Mouse (Mus musculus): ENCODE results near the gene Snrnp70. TPM values are rescaled to one million over a fixed set of nuclear protein-coding genes. Genes with fewer than 3 reads are reported as not detected.
"Not testable (repeated sequence)": the region's sequence is repeated elsewhere in the genome, so short reads cannot be mapped to it uniquely, and the experiment has no call there.

Snrnp70 gene
- total RNA-seq, 2 experiments from 2014 or later = 499 to 509 TPM

DNA sequence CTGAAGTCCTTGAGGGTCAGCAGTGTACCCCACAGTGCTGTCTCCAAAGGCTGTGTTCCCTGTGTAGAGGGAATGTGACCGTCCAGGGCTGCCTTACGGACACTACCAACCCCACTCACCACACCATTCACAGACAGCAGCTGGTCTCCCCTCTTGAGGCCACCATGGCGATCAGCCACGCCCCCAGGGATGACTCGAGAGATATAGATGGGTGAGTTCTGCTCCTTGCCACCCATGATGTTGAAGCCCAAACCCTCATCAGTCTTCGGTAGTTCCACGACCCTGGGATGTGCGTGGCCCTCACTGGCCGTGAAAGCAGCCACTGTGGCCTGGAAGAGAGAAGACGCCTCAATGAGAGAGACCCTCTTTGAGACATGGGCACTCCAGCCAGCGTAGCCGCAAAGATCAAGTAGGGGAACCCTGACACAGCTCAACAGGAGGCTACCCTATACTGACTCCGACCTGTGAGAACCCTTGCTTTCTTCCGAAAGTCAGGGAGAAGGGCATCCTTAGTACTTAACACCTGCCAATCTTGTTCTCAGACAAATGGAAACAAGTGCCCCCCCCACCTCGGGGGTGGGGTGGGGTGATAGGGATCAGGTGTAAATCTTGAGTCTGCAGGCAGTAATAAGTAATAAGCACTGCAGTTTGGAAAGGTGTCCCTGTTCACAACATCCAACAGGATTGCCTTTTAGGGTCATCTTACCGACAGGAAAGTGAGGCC, 26.4 kb downstream of the Snrnp70 start:
- no peak for DNase-seq (ENCODE audit: low spot score in 2 of 2)

DNA sequence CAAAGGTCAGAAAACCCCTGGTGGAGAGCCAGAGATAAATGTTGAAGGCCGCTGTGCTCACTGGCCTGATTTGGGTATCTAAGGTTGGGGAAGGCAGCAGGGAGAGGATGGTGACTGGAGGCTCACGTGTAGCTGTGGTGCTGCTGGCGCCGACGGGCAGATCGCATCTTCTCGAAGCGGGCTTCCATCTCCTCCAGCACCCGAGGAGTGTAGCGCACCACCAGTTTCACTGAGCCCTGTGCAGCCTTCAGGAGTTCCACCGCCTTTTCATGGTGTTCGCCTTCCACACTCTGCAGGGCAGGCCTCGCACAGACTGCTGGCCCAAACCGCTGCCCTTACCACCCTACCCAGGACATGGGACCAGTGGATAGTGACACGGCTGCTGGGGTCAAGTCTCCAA, 27.4 kb downstream of the Snrnp70 start:
- no peak for DNase-seq (ENCODE audit: low spot score in 2 of 2)

DNA sequence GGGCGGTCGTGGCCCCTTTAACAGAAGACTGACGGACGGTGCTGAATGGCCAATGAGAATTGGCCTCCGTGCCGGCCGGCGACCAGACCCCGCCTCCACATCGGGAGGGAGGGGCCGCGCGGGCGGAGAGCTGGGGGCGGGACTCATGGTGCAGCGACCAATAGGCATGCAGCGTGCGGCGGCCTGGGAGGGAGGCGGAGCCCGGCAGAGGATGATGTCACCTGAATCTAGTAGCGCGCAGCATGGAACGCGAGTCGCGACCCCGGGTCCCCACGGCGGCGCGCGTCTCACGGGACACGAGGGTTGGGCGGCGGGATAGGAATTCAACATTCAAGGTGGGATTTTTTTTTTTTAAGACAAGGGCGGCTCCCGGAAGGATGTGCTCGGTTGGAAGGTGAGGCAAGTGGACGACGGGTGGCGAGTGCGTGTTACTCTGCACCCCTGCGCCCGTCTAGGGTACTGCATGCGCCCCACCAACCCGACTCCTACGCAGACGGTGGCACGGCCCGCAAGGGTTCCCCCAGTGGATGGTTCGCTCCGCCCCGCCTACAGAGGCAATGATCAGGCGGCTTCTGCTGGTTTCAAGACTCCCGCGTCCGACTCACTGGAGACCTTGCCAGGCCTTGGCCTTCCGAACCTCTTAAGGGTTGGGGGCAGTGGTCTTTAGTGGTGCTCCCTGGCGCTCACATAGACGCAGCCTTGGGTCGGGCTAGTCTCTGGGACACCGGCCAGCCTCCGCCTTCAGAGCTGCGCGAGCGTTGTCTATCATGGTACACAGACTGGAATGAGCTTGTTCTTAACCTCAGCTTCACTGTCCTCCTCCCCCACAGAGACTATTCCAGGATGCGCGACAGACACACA, 28.3 kb downstream of the Snrnp70 start:
- DNase-seq (ENCODE audit: low spot score in 2 of 2) = peak; percentile 92 to 97

DNA sequence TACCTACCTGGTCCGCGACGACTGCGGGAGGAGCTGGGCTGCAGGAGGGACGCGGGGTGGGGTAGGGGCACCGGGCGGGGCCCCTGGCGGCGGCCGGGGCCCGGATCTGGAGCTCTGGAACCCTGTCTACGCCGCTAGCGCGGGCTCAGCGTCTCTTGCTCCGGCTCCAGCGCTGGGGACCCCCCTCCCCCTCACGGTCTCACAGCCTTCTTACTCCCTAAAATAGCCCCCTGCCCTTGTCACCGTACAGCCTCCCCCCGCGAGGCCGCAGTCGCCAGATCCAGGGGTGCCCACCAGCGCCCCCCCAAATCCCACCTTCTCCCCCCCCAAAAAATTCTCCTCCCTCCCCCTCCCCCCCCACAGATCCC, 28.9 kb downstream of the Snrnp70 start, which contains the start of gene Ppfia3:
Gene Ppfia3 (minus strand): TSS at position 368 of the 368 bp plus-strand sequence.
- no peak for DNase-seq (ENCODE audit: low spot score in 2 of 2)

DNA sequence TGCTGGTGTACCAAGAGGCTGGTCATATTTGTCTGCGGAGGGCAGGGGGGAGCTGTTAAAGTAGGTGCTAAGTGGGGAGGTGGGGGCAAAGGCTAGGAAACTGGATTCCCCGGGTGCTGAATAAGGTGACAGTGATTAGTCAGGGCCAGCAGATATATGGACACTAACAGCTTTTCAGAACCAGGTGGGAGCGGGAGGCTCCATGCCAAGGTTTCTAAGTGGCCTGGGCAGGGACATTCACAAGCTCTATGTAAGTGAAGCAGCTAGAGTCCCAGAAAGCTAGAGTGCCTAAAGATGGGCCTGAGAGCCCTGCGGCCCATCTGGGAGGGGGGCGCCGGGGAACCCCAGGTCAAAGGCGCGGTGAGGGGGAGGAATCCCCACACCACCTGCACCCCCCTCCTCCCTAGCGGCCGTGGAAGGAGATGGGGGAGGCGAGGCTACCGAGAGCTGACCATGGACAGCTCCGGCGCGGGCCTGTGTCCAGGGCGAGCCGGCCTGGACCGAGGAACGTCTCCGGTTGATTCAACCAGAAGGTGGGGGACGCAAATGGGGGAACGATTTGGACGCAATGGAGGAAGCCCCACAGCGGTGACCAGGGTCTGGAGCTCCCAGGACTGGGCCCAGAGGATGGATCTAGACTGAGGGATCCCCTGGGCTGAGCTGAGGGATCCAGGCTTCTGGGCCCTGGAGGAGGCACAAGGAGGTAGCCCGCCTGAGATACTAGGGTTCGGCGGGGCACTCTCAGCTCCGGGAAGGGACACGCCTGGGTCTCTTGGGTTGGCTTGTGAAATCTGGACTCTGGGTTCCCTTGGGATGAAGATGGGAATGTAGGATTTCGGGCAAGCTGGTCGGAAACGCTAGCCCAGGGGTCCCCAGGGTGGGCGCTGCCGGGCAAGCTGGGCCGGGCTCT, 29.5 kb downstream of the Snrnp70 start:
- DNase-seq (ENCODE audit: low spot score in 2 of 2) = peak in 1 of 2 experiments; percentile 35

DNA sequence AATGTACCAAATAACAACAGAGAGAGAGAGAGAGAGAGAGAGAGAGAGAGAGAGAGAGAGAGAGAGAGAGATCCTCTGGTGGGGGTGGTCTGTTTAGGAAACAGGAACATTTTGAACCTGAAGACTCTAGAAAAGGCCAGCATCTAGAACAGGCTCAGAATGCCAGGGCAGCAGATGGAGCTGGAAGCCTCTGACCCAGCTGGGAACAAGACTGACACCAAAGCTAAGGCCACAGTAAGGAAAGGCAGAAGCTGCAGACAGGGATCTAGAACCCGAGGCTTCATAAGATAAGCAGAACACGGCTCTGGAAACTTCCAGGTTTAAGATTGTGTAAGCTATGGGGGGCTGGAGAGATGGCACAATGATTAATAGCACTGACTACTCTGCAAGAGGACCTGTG, 31.6 kb downstream of the Snrnp70 start:
- DNase-seq (ENCODE audit: low spot score in 2 of 2) = no peak

DNA sequence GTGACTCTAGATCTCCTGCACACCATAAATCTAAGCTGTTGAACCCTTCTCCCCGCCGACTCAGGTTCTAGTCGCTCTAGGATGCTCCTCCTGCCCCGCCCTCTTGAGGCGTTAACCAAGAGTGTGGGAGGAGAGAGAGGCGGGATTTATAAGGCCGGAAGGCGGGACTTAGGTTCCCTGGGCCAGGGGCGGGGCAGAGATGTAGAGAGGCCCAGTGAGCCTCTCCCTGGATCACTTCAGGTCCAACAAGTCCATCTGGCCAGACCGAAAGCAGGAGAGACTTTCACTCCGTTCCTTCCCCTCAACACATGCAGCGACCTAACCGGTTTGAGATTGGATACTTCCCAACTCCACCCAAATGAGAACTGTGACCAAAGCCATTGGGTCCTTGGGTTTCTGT, 32.7 kb downstream of the Snrnp70 start:
- DNase-seq (ENCODE audit: low spot score in 2 of 2) = no peak

DNA sequence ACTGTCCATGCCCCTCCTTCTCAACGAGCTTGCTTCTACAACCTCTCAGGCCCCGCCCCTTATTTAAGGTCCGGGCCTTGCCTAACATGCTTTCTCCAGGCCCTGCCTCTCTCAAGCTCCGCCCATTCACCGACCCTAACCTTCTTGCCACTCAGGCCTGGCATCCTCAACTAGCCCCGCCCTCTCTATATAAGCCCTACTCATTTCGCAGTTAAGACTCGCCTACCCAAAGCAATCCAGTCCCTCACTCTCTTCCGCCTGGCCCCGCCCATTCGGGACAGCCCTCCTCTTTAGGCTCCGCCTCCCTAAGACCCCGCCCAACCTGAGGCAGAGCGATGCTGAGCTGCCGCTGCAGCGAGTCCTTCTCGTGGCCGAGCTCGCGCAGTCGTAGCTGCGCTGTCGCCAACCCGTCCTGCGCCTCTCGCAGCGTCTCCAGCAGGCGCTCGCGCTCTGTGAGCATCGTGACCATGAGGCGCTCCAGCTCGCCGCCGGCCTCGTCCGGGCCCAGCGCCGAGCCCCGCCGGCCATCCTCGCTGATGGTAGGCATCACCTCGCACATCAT, 34.2 kb downstream of the Snrnp70 start:
- DNase-seq (ENCODE audit: low spot score in 2 of 2) = no peak

DNA sequence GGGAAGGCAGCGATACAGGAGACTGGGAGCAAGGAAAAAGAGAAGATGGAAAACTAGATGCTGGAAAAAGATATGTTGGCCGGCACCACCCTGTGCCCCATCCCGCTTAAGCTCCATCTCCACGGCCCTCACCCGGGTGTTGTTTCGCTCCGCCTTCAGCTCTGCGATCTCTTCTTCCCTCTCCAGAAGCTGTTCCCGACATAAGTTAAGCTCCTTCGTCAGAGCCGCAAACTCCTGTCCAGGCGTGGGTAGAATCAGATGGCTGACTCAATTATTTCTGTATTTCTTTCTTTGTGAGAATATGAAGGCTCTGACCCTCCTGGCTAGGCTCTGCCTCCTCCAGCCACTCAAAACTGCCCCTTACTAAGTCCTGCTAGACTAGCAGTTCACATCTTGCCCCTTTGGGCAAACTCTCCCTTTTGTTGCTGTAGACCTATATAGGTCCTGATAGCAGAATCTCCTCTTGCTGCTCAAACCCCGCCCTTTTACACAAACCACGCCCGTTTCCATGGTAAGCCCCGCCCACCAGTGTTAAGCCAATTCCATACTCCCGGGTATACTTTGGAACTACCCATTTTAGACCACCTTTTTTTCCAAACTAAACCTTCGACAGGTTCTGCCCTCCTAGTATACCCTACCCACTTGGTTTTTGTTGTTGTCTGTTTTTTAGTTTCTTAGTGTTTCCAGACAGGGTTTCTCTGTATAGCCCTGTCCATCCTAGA, 35.0 kb downstream of the Snrnp70 start:
- DNase-seq (ENCODE audit: low spot score in 2 of 2) = no peak

DNA sequence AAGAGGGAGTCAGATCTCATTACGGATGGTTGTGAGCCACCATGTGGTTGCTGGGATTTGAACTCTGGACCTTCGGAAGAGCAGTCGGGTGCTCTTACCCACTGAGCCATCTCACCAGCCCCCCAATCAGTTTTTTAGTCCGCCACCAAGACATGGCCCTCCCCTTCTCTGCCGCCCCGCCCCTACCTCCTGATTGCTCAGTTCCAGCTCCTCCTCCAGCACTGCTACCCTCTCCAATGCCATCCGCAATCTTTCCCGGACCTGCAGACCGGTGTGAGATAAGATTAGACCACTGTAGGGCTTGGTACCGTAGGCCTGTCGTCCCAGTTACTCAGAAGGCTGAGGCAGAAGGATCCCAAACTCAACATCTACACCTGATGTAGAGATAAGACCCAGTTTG, 36.5 kb downstream of the Snrnp70 start:
- DNase-seq (ENCODE audit: low spot score in 2 of 2) = not testable (repeated sequence)

DNA sequence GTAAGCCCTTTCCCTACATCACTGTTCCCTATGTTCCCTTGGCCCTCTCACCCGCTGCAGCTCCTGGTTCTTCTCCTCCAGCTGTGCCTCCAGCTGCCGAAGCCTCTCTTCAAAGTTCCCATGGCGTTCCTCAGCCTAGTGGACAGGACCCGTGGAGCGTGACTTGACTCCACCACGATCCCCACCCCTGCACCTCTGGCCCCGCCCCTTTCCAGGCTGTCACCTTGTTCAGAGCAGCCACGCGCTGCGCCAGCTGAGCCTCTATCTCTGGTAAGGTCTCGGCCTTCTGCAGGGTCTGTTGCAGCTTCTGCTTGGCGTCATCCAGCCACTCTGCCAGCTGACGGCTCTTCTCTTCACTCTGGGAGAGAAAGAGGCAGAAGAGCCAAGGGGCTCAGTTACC, 39.5 kb downstream of the Snrnp70 start:
- DNase-seq (ENCODE audit: low spot score in 2 of 2) = no peak

DNA sequence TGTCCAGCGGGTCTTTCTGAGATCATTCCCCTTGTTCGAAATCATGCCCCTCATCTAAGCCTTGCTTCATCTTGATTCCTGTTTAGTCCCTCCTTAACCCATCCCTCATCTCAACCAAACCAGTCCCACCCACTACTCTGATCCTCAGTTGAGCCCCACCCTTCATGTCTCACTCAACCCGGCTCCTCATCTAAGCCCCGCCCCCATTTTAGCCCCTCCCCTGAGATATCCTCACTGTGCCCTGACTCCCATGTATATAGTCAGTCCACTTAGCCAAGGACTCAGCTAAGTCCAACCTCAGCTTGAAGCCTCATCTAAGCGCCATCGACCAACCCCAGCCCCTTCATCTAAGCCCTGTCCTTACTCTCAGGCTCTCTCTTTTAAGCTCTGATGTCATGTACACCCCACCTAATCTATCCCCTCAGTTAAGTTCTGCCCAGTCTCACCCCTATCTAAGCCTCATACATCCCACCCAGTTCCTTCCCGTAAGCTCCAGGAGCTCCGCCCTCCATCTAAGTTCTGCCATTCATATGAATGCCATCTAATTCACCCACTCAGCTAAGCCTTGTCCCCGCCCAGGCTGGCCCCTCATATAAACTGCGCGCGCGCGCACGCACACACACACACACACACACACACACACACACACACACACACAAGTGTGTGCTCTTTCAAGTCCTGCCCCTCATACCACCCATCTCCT, 40.1 kb downstream of the Snrnp70 start:
- no peak for DNase-seq (ENCODE audit: low spot score in 2 of 2)

DNA sequence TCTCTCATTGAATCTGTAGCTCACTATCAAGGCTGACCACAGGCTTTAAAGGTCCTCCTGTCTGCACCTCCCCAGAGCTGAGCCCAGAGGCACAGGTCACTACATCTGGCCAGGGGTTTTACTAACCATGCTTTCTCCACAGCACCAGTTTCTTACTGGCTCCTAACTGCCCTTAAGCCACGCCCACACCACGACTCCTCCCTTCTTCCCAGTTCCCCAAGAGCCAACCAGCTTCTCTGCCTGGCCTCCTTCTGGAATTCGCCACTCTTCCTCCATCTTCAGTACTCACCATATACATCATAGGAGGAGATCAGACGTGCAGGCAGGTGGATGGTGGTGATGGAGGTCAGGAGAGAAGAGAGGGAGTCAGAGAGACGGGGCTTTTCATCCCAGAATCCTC, 42.5 kb downstream of the Snrnp70 start:
- no peak for DNase-seq (ENCODE audit: low spot score in 2 of 2)

DNA sequence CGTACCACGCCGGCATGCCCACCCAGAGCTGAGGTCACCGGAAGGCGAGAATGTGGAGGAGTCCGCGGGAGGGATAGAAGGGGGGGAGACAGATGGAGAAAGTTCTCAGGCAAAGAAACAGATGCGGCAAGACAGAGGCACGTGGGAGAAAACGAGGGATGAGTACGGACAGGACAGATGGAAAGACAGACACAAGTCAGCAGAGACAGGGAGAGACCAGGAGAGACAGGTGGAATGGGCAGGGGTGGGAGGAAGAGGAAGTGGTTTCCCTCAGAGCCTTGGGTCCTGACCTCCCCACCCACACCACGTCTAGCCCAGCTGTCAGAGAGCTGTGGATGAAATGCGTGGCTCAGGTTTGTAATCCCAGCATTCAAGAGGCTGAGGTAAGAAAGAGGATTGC, 48.6 kb downstream of the Snrnp70 start:
- no peak for DNase-seq (ENCODE audit: low spot score in 2 of 2)

DNA sequence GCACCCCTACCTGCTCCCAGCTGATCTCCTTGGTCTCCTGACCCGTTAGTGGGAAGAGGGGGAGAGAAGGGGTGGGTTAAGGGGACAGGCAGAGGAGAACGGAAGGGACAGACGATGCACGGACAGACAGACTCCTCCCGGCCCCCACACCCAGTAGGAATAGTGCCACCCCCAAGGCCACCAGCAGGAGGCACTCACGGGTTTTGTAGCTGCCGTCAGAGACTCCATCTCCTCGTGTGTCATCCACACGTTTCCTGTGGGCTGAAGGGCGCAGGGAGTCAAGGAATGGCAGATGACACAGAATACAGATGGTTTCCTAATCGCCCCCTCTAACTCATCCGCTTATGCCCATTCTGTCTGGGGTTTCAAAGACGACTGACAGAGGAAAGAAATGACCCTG, 52.0 kb downstream of the Snrnp70 start:
- DNase-seq (ENCODE audit: low spot score in 2 of 2) = no peak

DNA sequence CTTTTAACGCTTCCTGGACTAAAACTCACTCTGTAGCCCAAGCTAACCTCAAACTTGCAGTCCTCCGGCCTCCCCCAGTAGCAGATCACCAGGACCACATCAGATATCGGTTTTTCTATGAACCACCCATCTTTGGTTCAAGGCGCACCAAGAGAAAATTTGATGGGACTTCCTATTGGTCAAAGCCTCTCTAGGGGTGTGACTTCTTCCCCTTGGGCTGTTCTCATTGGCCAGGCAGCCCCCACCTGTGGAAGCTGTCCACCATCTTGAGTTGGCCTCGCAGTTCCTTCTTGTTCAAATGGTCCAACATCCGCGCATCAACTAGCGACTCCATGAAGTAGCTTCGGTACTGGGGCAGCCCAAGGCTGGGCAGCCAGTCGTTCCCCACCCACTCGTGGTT, 53.5 kb downstream of the Snrnp70 start:
- DNase-seq (ENCODE audit: low spot score in 2 of 2) = no peak

DNA sequence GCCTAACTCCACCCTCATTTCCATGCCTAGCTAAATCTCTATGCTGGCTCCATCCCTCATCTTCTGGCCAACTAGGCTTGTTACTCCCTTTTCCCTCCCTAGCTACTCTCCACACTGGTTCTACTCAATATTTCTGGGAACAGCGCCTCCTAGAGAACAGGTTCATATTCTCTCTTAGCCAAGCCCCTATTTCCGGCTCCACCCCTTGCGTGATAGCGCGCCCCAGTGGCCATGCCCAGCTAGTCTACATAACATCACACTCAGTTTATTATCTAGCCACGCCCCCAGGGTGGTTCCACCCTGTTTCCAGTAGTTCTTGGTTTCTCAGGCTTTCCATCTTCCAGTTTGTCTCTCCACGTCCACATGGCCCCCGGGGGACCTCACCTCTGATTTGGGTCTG, 54.2 kb downstream of the Snrnp70 start:
- DNase-seq (ENCODE audit: low spot score in 2 of 2) = peak in 1 of 2 experiments; percentile 70

DNA sequence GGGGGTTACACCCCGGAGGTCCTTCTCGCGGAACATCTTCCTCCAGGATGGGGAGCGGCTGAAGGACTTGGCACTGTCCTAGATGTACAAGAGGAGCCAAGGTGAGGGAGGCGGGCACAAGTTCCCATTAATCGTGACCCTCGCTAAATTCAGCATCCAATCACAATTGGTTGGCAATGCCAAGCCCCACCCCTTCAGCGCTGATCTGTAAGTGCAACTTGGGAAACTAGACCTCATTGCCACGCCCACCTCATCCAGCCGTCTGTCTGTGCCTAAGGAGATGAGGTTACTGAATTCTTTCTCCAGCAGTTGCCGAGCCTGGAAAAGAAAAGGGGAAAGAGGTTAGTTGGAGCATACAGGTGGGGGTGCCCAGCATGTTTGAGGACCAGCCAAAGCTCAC, 54.9 kb downstream of the Snrnp70 start:
- DNase-seq (ENCODE audit: low spot score in 2 of 2) = no peak

DNA sequence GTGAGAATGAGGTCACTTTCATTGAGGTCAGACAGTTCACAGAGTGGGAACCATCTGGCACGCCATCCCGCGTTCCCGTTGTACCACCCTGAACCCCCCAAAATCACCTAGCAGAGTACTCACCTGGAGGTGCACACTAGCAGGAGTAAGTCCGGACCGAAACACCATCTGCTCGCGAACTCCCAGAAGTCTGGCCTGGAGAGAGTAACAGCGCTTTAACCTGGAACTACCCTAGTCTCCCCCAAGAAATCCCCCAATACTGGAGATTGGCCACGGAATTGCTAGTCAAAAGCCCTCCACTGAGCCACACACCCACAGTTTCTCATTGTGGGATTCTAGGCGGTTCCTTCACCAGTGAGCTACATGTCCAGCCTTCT, 55.5 kb downstream of the Snrnp70 start:
- DNase-seq (ENCODE audit: low spot score in 2 of 2) = no peak
